Mouse (Mus musculus) liver, embryonic 13.5 days (tissue): ENCODE results near the gene Agap1. TPM values are rescaled to one million over a fixed set of nuclear protein-coding genes. Genes with fewer than 3 reads are reported as not detected.

Experiments used
- ATAC-seq: fragments of 200-750 bp; cut with Nextera tagmentation; 2 replicates; pipeline ENCODE4 v1.8.0; 2017; ENCODE audit warnings: low read depth, mild to moderate bottlenecking, moderate number of reproducible peaks, moderate library complexity
- DNase-seq: peaks from one replicate; pipeline ENCODE4 v3.0.0; 2022
- H3K27ac ChIP-seq: fragments of 300-500 bp; sonication (generic); 2 replicates; pipeline ENCODE4 v1.5.1; 2015; ENCODE audit warnings: moderate library complexity, mild to moderate bottlenecking, inconsistent platforms
- H3K27me3 ChIP-seq: fragments of 300-500 bp; sonication (generic); 2 replicates; pipeline ENCODE4 v1.6.1; 2015; ENCODE audit warnings: mild to moderate bottlenecking, inconsistent platforms
- H3K36me3 ChIP-seq: fragments of 300-500 bp; sonication (generic); 2 replicates; pipeline ENCODE4 v1.6.1; 2015; ENCODE audit warnings: mild to moderate bottlenecking, inconsistent platforms
- H3K4me1 ChIP-seq: fragments of 300-500 bp; sonication (generic); replicated peaks from 2 replicates; pipeline ENCODE4 v1.6.1; 2015; ENCODE audit warnings: inconsistent platforms
- H3K4me2 ChIP-seq: fragments of 300-500 bp; sonication (generic); 2 replicates; pipeline ENCODE4 v1.6.1; 2015; ENCODE audit warnings: inconsistent platforms, mild to moderate bottlenecking, moderate library complexity
- H3K4me3 ChIP-seq: fragments of 300-500 bp; sonication (generic); replicated peaks from 2 replicates; pipeline ENCODE4 v1.5.1; 2015; ENCODE audit warnings: mild to moderate bottlenecking, inconsistent platforms
- H3K9ac ChIP-seq: fragments of 300-500 bp; sonication (generic); 2 replicates; pipeline ENCODE4 v1.6.1; 2015; ENCODE audit warnings: mild to moderate bottlenecking, inconsistent platforms
- H3K9me3 ChIP-seq: fragments of 300-500 bp; sonication (generic); replicated peaks from 2 replicates; pipeline ENCODE4 v1.6.1; 2016; ENCODE audit warnings: inconsistent platforms
- WGBS: fragments of 180-500 bp; shearing (Covaris S2); methylation state at CpG from one replicate; pipeline ENCODE4 v1.1.7; 2015; ENCODE audit not compliant: insufficient replicate concordance; 5-methylcytosine and 5-hydroxymethylcytosine counted together
- polyA plus RNA-seq: library from polyadenylated mRNA; unstranded; fragments of >200 nt; fragmentation: Nextera tagmentation; extraction: Ambion mirVana; gene quantifications from 2 replicates; pipeline ENCODE4 v1.2.1, GENCODE M21; 2015

Gene Agap1
- polyA plus RNA-seq = 1.1 and 1.2 TPM in 2 replicates

GRCm38 (mm10) chr1:89454196-89455123 lies at the start of gene Agap1:
Gene Agap1 (plus strand): TSS chr1:89454806.
- H3K4me1 ChIP-seq = peaks cover 10% of the 10 kb centered on the region
- peak within 1 kb of the TSS; percentile 66 for H3K4me3 ChIP-seq
- no peaks in the 10 kb centered on the region for H3K9me3 ChIP-seq
- H3K36me3 ChIP-seq = no peaks in the 10 kb centered on the region
- DNase-seq (peak; percentile 64), ATAC-seq (peak; percentile 86)
- peaks cover 46% of the 10 kb centered on the region for H3K27me3 ChIP-seq
- H3K27ac ChIP-seq = no peak within 1 kb of the TSS
- H3K9ac ChIP-seq = peak within 1 kb of the TSS; percentile 71
- H3K4me2 ChIP-seq = peak within 1 kb of the TSS; percentile 76
- under 1% methylated on average over 104 of the region's 118 CpGs for WGBS

- Histone ChIP-seq H3K9ac (no peak overlapping the region), H3K4me1 (no peaks in the 10 kb centered on the region), H3K27me3 (no peaks in the 10 kb centered on the region), H3K9me3 (peaks cover 4% of the 10 kb centered on the region; the same call in 1 of the 2 replicates), H3K4me3 (no peak overlapping the region), H3K4me2 (no peak overlapping the region), H3K36me3 (no peaks in the 10 kb centered on the region), H3K27ac (no peak overlapping the region)
- ATAC-seq (no peak), DNase-seq (no peak)
- WGBS = 62% methylated on average over 6 of the region's 6 CpGs
Observed at GRCm38 (mm10) chr1:89405991-89406390, 48.6 kb upstream of the Agap1 start.

GRCm38 (mm10) chr1:89407986-89408385 lies 46.6 kb upstream of the Agap1 start:
- 65% methylated on average over 8 of the region's 8 CpGs for WGBS
- peaks cover 4% of the 10 kb centered on the region; the same call in 1 of the 2 replicates for H3K9me3 ChIP-seq
- H3K27me3 ChIP-seq = no peaks in the 10 kb centered on the region
- no peak overlapping the region for H3K27ac ChIP-seq
- no peaks in the 10 kb centered on the region for H3K36me3 ChIP-seq
- no peaks in the 10 kb centered on the region for H3K4me1 ChIP-seq
- no peak for ATAC-seq
- H3K4me2 ChIP-seq = no peak overlapping the region
- no peak for DNase-seq
- H3K9ac ChIP-seq = no peak overlapping the region
- no peak overlapping the region for H3K4me3 ChIP-seq

- 54% methylated on average over 2 of the region's 2 CpGs for WGBS
- H3K9ac ChIP-seq = no peak overlapping the region
- ATAC-seq = no peak
Observed at GRCm38 (mm10) chr1:89413122-89413521, 41.5 kb upstream of the Agap1 start.

GRCm38 (mm10) chr1:89414563-89414962 lies 40.0 kb upstream of the Agap1 start:
- no peaks in the 10 kb centered on the region for H3K36me3 ChIP-seq
- no peak overlapping the region for H3K9ac ChIP-seq
- H3K4me1 ChIP-seq = no peaks in the 10 kb centered on the region
- DNase-seq (no peak), ATAC-seq (no peak)
- H3K4me2 ChIP-seq = no peak overlapping the region
- no peaks in the 10 kb centered on the region for H3K9me3 ChIP-seq
- H3K27me3 ChIP-seq = no peaks in the 10 kb centered on the region
- 75% methylated on average over 9 of the region's 9 CpGs for WGBS
- no peak overlapping the region for H3K27ac ChIP-seq
- no peak overlapping the region for H3K4me3 ChIP-seq

More at GRCm38 (mm10) chr1:89413122-89413521, 41.5 kb upstream of the Agap1 start:
- Histone ChIP-seq H3K9me3 (0 out of 2 replicates have a peak, but pooled peaks cover 4% of the 10 kb centered on the region), H3K4me2 (no peak overlapping the region), H3K27me3 (no peaks in the 10 kb centered on the region), H3K36me3 (no peaks in the 10 kb centered on the region), H3K4me3 (no peak overlapping the region), H3K27ac (no peak overlapping the region), H3K4me1 (no peaks in the 10 kb centered on the region)
- no peak for DNase-seq

- Histone ChIP-seq H3K4me2 (no peak overlapping the region), H3K9me3 (no peaks in the 10 kb centered on the region), H3K4me1 (no peaks in the 10 kb centered on the region), H3K27me3 (no peaks in the 10 kb centered on the region), H3K9ac (no peak overlapping the region), H3K4me3 (no peak overlapping the region), H3K36me3 (no peaks in the 10 kb centered on the region), H3K27ac (no peak overlapping the region)
- ATAC-seq (no peak), DNase-seq (no peak)
- WGBS = 21% methylated on average over 5 of the region's 5 CpGs
Observed at GRCm38 (mm10) chr1:89416929-89417328, 37.7 kb upstream of the Agap1 start.

GRCm38 (mm10) chr1:89420642-89421041 lies 34.0 kb upstream of the Agap1 start:
- H3K4me1 ChIP-seq = no peaks in the 10 kb centered on the region; the same call in 1 of the 2 replicates
- ATAC-seq (no peak), DNase-seq (no peak)
- no peak overlapping the region for H3K9ac ChIP-seq
- H3K9me3 ChIP-seq = no peaks in the 10 kb centered on the region
- no peaks in the 10 kb centered on the region for H3K36me3 ChIP-seq
- H3K27ac ChIP-seq = no peak overlapping the region
- 65% methylated on average over 11 of the region's 11 CpGs for WGBS
- no peak overlapping the region for H3K4me2 ChIP-seq
- no peak overlapping the region for H3K4me3 ChIP-seq
- no peaks in the 10 kb centered on the region for H3K27me3 ChIP-seq

GRCm38 (mm10) chr1:89421401-89421800 lies 33.2 kb upstream of the Agap1 start:
- no peak for ATAC-seq

GRCm38 (mm10) chr1:89424563-89424962 lies 30.0 kb upstream of the Agap1 start:
- H3K4me3 ChIP-seq = no peak overlapping the region
- H3K36me3 ChIP-seq = no peaks in the 10 kb centered on the region
- H3K27ac ChIP-seq = no peak overlapping the region
- H3K4me2 ChIP-seq = no peak overlapping the region
- H3K9me3 ChIP-seq = no peaks in the 10 kb centered on the region
- WGBS = 72% methylated on average over 6 of the region's 6 CpGs
- DNase-seq (no peak), ATAC-seq (no peak)
- no peaks in the 10 kb centered on the region; the same call in 1 of the 2 replicates for H3K4me1 ChIP-seq
- H3K27me3 ChIP-seq = no peaks in the 10 kb centered on the region
- H3K9ac ChIP-seq = no peak overlapping the region

More at GRCm38 (mm10) chr1:89421401-89421800, 33.2 kb upstream of the Agap1 start:
- Histone ChIP-seq H3K9me3 (no peaks in the 10 kb centered on the region), H3K9ac (no peak overlapping the region), H3K27ac (no peak overlapping the region), H3K36me3 (no peaks in the 10 kb centered on the region), H3K4me3 (no peak overlapping the region), H3K27me3 (no peaks in the 10 kb centered on the region), H3K4me1 (no peaks in the 10 kb centered on the region; the same call in 1 of the 2 replicates), H3K4me2 (no peak overlapping the region)
- DNase-seq = no peak
- 63% methylated on average over 4 of the region's 4 CpGs for WGBS

GRCm38 (mm10) chr1:89426137-89426536 lies 28.5 kb upstream of the Agap1 start:
- ATAC-seq (no peak), DNase-seq (no peak)
- Histone ChIP-seq H3K9me3 (no peaks in the 10 kb centered on the region), H3K4me3 (no peak overlapping the region), H3K27ac (no peak overlapping the region), H3K36me3 (no peaks in the 10 kb centered on the region), H3K4me1 (no peaks in the 10 kb centered on the region; the same call in 1 of the 2 replicates), H3K27me3 (no peaks in the 10 kb centered on the region), H3K4me2 (no peak overlapping the region), H3K9ac (no peak overlapping the region)
- 57% methylated on average over 8 of the region's 8 CpGs for WGBS

GRCm38 (mm10) chr1:89428671-89429070 lies 25.9 kb upstream of the Agap1 start:
- Histone ChIP-seq H3K9me3 (no peaks in the 10 kb centered on the region), H3K4me2 (no peak overlapping the region), H3K27me3 (no peaks in the 10 kb centered on the region), H3K4me1 (no peaks in the 10 kb centered on the region; the same call in 1 of the 2 replicates), H3K4me3 (no peak overlapping the region), H3K36me3 (no peaks in the 10 kb centered on the region), H3K9ac (no peak overlapping the region), H3K27ac (no peak overlapping the region)
- DNase-seq (no peak), ATAC-seq (no peak)
- 20% methylated on average over 5 of the region's 5 CpGs for WGBS
